Mouse (Mus musculus): ENCODE data around the gene Zcchc7.

DNA sequence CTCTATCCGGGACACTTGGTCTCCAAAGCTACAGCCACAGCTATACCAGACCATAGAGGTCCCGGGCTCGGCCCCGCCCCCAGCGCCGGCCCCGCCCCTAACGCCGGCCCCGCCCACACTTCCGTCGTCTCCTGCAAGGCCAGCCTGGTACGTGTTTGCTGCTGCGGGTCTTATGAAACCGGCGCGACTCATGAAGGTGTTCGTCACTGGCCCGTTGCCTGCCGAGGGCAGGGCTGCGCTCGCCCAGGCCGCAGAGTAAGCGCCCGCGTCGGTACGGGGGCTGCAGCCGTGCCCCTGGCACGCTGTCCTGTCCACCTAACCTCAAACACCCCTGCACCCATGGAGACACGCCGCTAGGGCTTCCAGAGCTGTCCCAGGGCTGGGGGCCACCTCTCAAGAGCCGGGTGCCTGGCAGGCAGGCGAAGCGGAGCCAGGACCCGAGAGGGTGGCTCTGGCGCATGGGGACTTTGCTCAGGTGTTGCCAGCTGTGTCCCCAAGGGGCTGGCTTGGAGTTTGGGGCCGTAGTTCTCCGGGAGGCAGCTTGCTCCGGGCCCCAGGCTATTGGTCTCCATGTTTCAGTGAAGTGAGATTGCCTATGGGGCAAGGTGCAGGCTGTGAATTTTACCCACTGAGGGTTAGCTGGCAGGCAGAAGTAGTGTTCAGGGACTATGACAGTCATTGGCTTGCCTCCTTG is 225.8 kb downstream of the Zcchc7 start, which contains the start of gene Grhpr:
- TF ChIP-seq CTCF (IDR thresholded peaks at IDR 0.05; ENCODE audit: control insufficient read depth, insufficient read depth, insufficient read length): no peak
- TF ChIP-seq MAX (IDR thresholded peaks at IDR 0.05): no peak
- TF ChIP-seq MYOD1 (IDR thresholded peaks at IDR 0.05; ENCODE audit: control insufficient read depth, insufficient read length, low read depth): no peak

Measured in C2C12 (cell line).